Mouse (Mus musculus) embryo, embryonic 11 days (tissue): ENCODE results near the gene Plppr5.

Experiments
- DNase-seq: peaks from one replicate; pipeline ENCODE4 v3.0.0-alpha.2; 2015

Plppr5 gene

DNA sequence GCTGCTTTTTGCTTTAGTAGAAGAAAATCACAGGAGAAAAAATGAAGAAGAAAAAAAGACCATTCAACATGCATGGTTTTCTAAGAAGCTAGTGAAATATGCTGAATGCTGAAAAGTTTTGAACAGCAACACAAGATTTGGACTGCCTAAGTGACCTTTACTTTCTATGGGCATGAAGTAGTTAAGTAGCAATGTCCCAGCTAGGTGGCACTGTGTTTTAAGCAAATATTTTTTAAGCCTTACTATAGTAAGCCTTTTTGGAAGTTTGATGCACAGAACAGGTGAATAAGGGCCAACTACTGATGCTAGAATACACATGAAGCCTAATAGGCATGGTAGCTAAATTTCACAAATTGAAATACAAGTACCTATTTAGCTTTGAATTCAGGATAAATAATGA is 134.2 kb downstream of the Plppr5 start:
- no peak for DNase-seq

DNA sequence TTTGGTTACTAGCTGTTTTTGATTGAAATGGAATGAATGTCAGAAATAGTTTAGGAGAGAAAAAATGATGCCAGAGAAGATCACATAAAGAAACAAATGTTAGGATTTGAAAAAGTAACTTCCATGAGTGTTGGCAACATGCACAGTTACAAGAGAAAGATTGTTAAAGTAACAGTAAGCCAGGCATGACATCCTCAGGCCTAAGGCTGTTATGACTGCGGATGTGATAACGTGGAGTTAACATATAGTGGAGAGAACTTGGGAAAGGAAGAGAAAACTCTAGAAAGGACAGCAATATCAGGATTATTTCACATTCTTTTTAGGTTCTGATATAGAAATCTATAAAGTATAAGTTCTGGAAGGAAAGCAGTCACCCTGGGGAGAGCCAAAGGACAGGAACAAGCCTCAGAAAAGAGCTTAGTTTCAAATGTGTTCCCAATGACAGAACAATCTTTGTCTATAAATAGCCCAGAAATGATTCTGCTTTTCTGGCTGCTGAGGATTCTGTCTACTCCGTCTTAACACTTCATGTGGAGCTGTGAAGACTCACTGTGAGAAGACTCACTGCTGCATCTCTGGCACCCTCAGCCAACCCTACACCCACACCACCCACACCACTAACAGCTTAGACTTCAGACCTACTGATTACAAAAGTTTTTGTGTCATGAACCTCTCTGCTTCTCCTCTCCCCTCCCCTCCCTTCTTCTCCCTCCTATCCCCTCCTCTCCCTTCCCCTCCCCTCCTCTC is 142.1 kb downstream of the Plppr5 start:
- no peak for DNase-seq

DNA sequence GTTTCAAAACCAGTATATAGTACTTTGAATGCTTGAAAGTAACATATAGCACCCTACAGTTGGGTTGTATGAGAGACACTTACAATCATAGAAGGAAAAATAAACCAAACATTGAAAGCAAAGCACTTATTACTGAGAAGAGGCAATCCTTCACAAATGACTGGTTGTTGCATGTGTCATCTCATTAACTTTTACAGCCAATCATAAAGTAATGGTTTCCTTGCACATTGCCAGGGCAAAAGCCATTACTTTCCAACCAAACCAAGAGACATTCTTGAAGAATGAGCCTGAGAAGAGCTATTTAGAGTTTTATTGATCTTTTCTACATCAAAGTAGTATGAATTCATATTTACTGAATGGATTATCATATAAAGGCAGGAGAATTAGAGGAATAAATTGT is 148.8 kb downstream of the Plppr5 start:
- DNase-seq: no peak

DNA sequence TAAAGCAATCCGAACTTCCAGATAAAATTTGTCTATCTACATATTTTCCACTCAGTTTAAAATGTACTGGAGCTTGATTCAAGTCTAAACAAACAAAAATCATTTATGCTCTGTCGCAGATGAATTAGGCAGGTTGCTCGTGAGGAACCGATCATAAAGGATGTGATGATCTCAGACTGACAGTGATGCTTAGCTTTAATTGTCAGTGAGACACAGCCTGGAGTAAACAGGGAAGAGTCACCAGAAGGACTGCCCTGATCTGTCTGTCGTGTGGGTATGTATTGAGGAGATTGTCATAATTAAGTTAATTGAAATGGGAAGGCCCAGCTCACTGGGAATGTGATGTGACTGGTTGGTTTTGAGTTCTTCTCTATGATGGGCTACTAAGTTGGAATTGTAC is 149.9 kb downstream of the Plppr5 start:
- no peak for DNase-seq

DNA sequence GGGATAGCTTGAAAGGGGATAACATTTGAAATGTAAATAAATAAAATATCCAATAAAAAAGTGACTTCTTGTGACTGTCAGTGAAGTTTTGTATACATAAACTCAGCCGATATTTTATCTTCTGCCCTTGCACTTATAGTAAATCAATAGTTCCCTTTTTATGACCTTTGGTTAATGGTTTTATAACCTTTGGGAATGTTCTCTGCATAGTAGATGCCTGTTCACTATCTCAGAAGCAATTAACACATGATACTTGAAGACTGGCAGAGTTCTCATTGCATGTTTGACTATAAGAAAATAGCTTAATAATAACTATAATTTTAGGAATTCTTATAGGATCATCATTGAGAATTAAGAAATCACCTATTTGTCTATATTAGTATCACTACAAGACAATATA is 150.9 kb downstream of the Plppr5 start:
- no peak for DNase-seq

DNA sequence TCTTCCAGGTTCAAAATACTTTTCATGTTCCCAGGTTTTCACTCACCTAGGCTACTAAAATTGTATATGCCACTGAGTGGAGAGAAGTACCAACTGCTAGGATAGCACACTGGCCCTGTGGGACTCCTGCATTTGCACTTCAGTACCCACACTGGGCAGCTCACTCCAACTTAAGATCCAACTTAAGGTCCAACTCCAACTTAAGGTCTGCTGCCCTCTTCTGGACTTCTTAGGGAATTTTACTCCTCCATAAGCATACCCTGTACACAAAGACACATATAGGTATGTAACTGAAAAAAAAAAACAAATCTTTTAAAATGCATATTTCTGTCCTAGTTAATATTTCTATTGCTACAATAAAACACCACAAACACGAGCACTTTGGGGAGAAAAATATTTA is 153.5 kb downstream of the Plppr5 start:
- DNase-seq: peak; percentile 39

DNA sequence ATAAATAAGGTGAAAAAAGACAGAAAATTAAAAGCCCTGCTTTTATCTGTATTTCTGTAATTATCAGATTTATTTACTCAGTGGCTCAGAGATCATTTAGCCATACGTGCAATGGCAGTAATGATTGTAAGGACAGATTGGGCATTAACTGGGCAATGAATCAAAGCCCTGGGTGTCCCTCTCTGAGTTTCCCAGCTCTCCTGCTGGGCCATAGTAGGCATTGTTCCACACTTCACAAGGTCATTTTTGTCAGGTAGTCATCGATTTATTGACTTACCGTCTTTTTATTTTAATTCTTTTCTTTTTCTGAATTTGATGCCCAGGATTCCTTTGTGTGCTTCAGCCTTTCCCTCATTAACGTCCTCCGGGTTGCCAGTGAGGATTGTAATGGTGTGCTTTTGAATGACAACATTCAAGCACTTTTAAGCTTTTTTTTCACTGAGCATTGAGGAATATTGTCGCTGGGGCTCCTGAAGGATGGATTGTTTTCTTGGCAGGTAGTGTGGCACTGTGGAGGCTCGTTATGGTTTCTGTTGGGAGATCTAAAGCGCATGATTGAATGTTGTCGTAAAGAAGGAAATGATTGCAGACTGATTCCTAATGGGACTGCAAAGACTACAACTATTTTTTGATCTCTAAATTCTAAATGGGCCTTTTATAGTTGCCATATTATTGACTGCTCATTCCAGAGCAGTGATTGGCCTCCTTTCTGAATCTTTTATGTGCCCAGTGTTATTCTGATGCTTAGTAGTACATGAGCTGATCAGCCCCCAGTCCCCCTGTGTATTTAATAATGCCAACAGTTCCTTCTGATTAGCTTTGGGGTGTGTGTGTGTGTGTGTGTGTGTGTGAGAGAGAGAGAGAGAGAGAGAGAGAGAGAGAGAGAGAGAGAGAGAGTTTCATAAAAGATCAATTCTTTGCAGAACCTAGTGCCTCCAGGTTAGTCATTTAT is 154.8 kb downstream of the Plppr5 start:
- DNase-seq: no peak

DNA sequence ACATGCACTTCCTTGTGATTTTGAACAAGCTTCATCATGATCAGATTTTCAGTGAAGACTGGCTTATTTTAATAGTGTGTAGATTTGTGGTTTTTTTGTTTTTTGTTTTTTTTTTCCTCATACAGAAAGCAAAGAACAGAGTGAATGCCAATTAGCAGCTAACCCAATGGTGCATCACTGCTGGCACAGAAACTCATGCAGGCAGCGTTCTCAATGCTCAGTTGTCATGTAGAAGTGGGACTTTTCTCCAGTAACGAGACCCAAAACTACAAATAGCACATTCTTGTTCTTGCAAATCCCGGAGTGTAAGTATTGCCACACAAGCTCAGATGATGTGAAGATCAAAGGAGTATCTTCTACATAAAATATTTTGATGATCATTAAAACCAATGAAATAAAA is 156.9 kb downstream of the Plppr5 start:
- no peak for DNase-seq

DNA sequence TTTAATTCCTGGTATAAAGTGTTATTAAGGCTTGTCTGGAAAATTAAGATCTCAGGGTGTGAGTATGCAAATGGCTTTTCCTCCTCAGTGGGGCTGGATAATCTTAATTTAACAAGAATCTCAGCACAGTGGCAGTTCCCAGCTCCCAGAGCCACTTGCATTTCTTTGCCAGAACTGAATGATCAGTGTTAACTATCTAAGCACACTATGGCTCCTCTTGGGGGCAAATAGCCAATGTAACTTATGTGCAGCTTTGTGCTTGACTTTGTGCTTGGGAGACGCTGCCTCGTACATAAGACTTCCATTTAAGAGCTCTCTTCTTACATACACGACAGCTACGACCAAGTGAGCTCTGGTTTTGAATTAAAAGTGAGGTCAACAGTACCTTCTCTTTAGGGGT is 158.0 kb downstream of the Plppr5 start:
- DNase-seq: no peak
